Mouse (Mus musculus) forebrain, embryonic 11.5 days (tissue): ENCODE results near the gene Elmod2. TPM values are rescaled to one million over a fixed set of nuclear protein-coding genes. Genes with fewer than 3 reads are reported as not detected.

Experiments
- ATAC-seq: fragments of 200-750 bp; cut with Nextera tagmentation; replicated peaks from 2 replicates; pipeline ENCODE4 v1.8.0; 2017; ENCODE audit warnings: moderate TSS enrichment; ENCODE audit not compliant: low FRiP score
- DNase-seq: peaks from one replicate; pipeline ENCODE4 v3.0.0-alpha.2; 2017; ENCODE audit warnings: low spot score
- H3K27ac ChIP-seq: fragments of 300-500 bp; sonication (generic); 2 replicates; pipeline ENCODE4 v1.5.1; 2014; ENCODE audit warnings: low read depth, low read length
- H3K27me3 ChIP-seq: fragments of 300-500 bp; sonication (generic); 2 replicates; pipeline ENCODE4 v1.6.1; 2014; ENCODE audit warnings: mild to moderate bottlenecking, low read length, mixed read lengths; ENCODE audit not compliant: control insufficient read depth, insufficient read depth
- H3K36me3 ChIP-seq: fragments of 300-500 bp; sonication (generic); 2 replicates; pipeline ENCODE4 v1.6.1; 2014; ENCODE audit warnings: mild to moderate bottlenecking, low read length, moderate library complexity, mixed read lengths; ENCODE audit not compliant: control insufficient read depth, insufficient read depth
- H3K4me1 ChIP-seq: fragments of 300-500 bp; sonication (generic); replicated peaks from 2 replicates; pipeline ENCODE4 v1.6.1; 2014; ENCODE audit warnings: low read length, mixed read lengths; ENCODE audit not compliant: control insufficient read depth, insufficient read depth
- H3K4me2 ChIP-seq: fragments of 300-500 bp; sonication (generic); 2 replicates; pipeline ENCODE4 v1.6.1; 2014; ENCODE audit warnings: low read depth, mild to moderate bottlenecking, low read length, moderate library complexity, mixed read lengths; ENCODE audit not compliant: severe bottlenecking
- H3K4me3 ChIP-seq: fragments of 300-500 bp; sonication (generic); 2 replicates; pipeline ENCODE4 v1.5.1; 2014; ENCODE audit warnings: low read depth, low read length
- H3K9ac ChIP-seq: fragments of 300-500 bp; sonication (generic); 2 replicates; pipeline ENCODE4 v1.6.1; 2014; ENCODE audit warnings: low read length
- H3K9me3 ChIP-seq: fragments of 300-500 bp; sonication (generic); 2 replicates; pipeline ENCODE4 v1.6.1; 2016; ENCODE audit warnings: low read length, mixed read lengths; ENCODE audit not compliant: control insufficient read depth
- WGBS: fragments of 180-500 bp; shearing (Covaris S2); extraction: QIAGEN DNeasy Blood & Tissue Kit; methylation state at CpG from one replicate; pipeline ENCODE4 v1.1.7; 2014; 5-methylcytosine and 5-hydroxymethylcytosine counted together
- polyA plus RNA-seq: library from polyadenylated mRNA; unstranded; fragments of >200 nt; fragmentation: Nextera tagmentation; extraction: Ambion mirVana; gene quantifications from 2 replicates; pipeline ENCODE4 v1.2.1, GENCODE M21; 2014

The Elmod2 gene
- polyA plus RNA-seq, 1 experiment from 2014 or later: 33.8 TPM

- no peak overlapping the region for H3K4me2 ChIP-seq
- H3K9me3 ChIP-seq: no peaks in the 10 kb centered on the region
- no peak for ATAC-seq
- H3K4me1 ChIP-seq: no peaks in the 10 kb centered on the region
- no peak overlapping the region for H3K27ac ChIP-seq
- DNase-seq: no peak
- no peaks in the 10 kb centered on the region for H3K27me3 ChIP-seq
- WGBS: 92% methylated on average over 6 of the region's 6 CpGs
- H3K9ac ChIP-seq: no peak overlapping the region
- no peak overlapping the region for H3K4me3 ChIP-seq
- no peaks in the 10 kb centered on the region for H3K36me3 ChIP-seq
Observed at GRCm38 (mm10) chr8:83309836-83310235, 22.4 kb downstream of the Elmod2 start.

DNA sequence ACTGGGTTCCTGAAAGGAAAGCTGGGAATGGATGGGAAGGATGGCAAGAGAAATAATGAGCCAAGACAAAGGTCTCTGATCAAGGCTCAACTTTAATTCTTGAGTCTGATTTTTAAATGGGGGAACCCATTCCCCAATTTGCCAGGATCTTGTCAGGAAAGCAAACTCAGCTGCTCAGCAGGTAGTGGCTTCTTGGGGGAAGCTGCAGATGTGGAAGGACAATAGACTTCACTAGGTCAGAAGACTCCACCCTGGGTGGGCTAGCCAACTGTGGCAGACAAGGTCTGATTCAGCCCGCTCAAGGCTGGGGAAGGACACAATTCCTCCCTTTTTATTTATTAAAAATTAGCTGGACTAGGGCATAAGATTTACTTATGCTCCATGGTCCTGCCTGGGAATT lies 27.3 kb downstream of the Elmod2 start:
- no peak overlapping the region for H3K4me3 ChIP-seq
- no peak for DNase-seq
- no peaks in the 10 kb centered on the region for H3K27me3 ChIP-seq
- 96% methylated on average over 1 of the region's 1 CpGs for WGBS
- H3K27ac ChIP-seq: no peak overlapping the region
- ATAC-seq: no peak
- H3K4me2 ChIP-seq: no peak overlapping the region
- H3K9me3 ChIP-seq: no peaks in the 10 kb centered on the region
- no peaks in the 10 kb centered on the region for H3K36me3 ChIP-seq
- no peak overlapping the region for H3K9ac ChIP-seq
- H3K4me1 ChIP-seq: no peaks in the 10 kb centered on the region

- Histone ChIP-seq H3K4me1 (no peaks in the 10 kb centered on the region), H3K27me3 (no peaks in the 10 kb centered on the region), H3K27ac (no peak overlapping the region), H3K4me3 (no peak overlapping the region), H3K9me3 (no peaks in the 10 kb centered on the region), H3K9ac (no peak overlapping the region), H3K4me2 (no peak overlapping the region), H3K36me3 (no peaks in the 10 kb centered on the region)
- 58% methylated on average over 1 of the region's 1 CpGs for WGBS
- ATAC-seq: no peak
- no peak for DNase-seq
Observed at GRCm38 (mm10) chr8:83300135-83300534, 32.2 kb downstream of the Elmod2 start.

DNA sequence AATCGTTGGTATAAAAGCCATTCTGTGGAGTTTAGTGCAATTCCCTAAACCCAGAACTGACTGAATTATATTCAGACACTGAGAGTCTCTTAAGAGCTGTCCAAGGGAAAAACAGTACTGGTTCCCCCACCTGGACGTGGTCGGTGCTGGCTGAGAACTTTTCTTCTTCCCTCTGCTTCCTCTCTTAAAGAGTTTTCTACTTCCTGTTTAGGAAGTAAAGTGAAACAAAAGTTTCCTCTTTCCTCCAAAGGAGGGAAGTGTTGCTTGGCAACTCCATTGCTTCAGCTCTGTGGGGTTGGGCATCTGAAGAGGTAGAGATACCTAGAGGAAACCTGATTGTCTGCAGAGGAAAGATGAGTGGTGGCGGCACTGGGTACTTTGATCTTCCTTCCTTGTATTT lies 34.9 kb downstream of the Elmod2 start:
- Histone ChIP-seq H3K4me1 (no peaks in the 10 kb centered on the region), H3K36me3 (no peaks in the 10 kb centered on the region), H3K27me3 (no peaks in the 10 kb centered on the region), H3K9me3 (no peaks in the 10 kb centered on the region), H3K4me2 (no peak overlapping the region), H3K9ac (no peak overlapping the region), H3K4me3 (no peak overlapping the region), H3K27ac (no peak overlapping the region)
- no peak for DNase-seq
- 86% methylated on average over 4 of the region's 4 CpGs for WGBS
- no peak for ATAC-seq

- peak within 1 kb of the TSS; percentile 47 for H3K4me2 ChIP-seq
- H3K4me1 ChIP-seq: no peaks in the 10 kb centered on the region
- DNase-seq (peak; percentile 54), ATAC-seq (no peak)
- 3% methylated on average over 19 of the region's 20 CpGs for WGBS
- H3K36me3 ChIP-seq: no peaks in the 10 kb centered on the region
- no peaks in the 10 kb centered on the region; the same call in 1 of the 2 replicates for H3K27me3 ChIP-seq
- H3K9me3 ChIP-seq: no peaks in the 10 kb centered on the region
- no peak within 1 kb of the TSS for H3K27ac ChIP-seq
- H3K4me3 ChIP-seq: no peak within 1 kb of the TSS
- H3K9ac ChIP-seq: no peak within 1 kb of the TSS
Observed at GRCm38 (mm10) chr8:83290176-83290575, 42.1 kb downstream of the Elmod2 start, which contains the start of gene Ucp1. Gene Ucp1, plus strand, starts transcription at chr8:83290352.

DNA sequence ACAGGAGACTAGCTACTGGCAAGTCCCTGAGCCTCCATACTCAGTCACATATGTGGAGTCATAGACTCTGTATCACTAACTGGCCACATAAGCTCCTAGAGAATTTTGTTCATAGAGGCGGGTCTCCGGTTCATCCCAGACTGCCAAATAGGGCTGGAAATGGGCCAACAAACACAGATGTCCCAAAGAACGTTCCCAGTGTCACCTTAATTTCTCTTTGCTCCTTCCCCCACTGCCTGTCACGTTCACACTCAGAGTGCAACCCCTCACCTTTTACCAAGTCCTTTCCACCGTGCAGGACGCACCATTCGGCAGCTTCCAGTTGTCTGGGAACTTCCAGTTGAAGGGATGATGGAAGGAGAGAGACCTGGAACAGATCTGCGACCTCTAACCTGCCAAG lies 46.9 kb downstream of the Elmod2 start:
- no peaks in the 10 kb centered on the region; the same call in 1 of the 2 replicates for H3K27me3 ChIP-seq
- H3K9me3 ChIP-seq: no peaks in the 10 kb centered on the region
- no peak overlapping the region for H3K9ac ChIP-seq
- H3K4me3 ChIP-seq: no peak overlapping the region
- 86% methylated on average over 8 of the region's 8 CpGs for WGBS
- H3K4me1 ChIP-seq: no peaks in the 10 kb centered on the region
- no peak overlapping the region for H3K4me2 ChIP-seq
- DNase-seq (no peak), ATAC-seq (no peak)
- H3K27ac ChIP-seq: no peak overlapping the region
- H3K36me3 ChIP-seq: no peaks in the 10 kb centered on the region

DNA sequence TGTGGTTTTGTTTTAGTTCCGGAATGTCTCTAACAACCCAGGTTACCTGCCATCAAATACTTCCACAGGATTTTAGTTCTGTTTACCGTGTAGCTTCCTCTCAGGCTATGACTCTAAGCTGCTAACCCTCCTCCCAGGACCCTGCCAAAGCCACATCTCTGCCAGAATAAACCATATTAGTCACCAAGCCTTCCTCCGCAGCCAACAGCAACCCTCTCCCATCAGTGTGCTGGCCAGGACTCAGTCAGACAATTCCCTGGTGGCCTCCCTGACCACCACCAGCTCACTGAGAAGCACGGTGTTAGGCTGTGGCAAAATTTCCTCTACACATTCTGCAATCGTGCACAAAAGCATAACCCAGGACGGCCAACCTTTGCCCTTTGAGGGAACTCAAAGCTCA lies 53.9 kb downstream of the Elmod2 start:
- no peak for DNase-seq
- H3K9ac ChIP-seq: no peak overlapping the region
- no peaks in the 10 kb centered on the region for H3K27me3 ChIP-seq
- no peak for ATAC-seq
- no peak overlapping the region for H3K4me2 ChIP-seq
- WGBS: 91% methylated on average over 6 of the region's 6 CpGs
- no peaks in the 10 kb centered on the region for H3K4me1 ChIP-seq
- no peaks in the 10 kb centered on the region for H3K36me3 ChIP-seq
- H3K4me3 ChIP-seq: no peak overlapping the region
- no peaks in the 10 kb centered on the region for H3K9me3 ChIP-seq
- no peak overlapping the region for H3K27ac ChIP-seq

DNA sequence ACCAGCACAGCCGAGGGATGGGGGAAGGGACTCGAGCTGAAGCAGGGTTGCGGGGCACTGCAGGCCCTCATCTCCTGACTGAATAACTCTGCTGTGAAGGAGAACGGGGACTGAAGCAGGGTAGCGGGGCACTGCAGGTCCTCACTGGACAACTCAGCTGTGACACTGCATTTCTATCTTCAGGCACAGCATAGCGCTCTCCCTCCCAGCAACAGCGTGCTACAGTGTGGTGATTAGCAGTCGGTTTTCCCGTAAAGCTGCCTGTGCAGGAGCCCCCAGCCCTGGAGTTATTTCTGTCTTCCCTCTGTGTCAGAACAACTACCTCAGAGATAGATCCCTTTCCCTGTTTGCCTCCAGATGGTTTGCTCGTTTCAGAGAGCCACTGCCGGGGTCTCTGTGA lies 57.8 kb downstream of the Elmod2 start:
- no peaks in the 10 kb centered on the region for H3K4me1 ChIP-seq
- DNase-seq: no peak
- H3K36me3 ChIP-seq: no peaks in the 10 kb centered on the region; the same call in 1 of the 2 replicates
- no peaks in the 10 kb centered on the region for H3K9me3 ChIP-seq
- no peak for ATAC-seq
- H3K9ac ChIP-seq: no peak overlapping the region
- H3K27me3 ChIP-seq: no peaks in the 10 kb centered on the region
- no peak overlapping the region for H3K27ac ChIP-seq
- no peak overlapping the region for H3K4me3 ChIP-seq
- WGBS: 70% methylated on average over 11 of the region's 11 CpGs
- no peak overlapping the region for H3K4me2 ChIP-seq

DNA sequence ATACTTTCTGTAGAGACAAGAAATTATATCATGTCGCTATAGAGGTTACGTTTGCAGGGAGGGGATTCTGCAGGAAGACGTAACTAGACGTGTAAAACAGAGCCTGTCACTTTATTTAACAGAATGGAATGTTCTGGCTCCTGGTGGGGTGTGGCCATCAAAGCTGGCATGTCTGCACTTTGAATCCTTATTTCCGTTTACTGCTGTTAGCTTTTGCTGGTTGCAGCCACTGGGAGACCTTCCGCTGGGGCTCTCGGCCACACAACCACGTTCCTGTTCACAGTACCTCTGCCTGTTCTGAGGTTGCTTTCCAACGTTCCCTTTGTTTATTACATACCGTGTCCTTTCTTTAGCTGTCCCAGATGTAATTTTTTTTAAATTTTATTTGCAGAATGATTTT lies 59.8 kb downstream of the Elmod2 start:
- DNase-seq: no peak
- Histone ChIP-seq H3K27me3 (no peaks in the 10 kb centered on the region), H3K4me1 (no peaks in the 10 kb centered on the region), H3K4me2 (no peak overlapping the region), H3K27ac (no peak overlapping the region), H3K36me3 (no peaks in the 10 kb centered on the region; the same call in 1 of the 2 replicates), H3K9ac (no peak overlapping the region), H3K9me3 (no peaks in the 10 kb centered on the region), H3K4me3 (no peak overlapping the region)
- 84% methylated on average over 10 of the region's 10 CpGs for WGBS
- ATAC-seq: no peak
